18 mouse cellular contexts compared by ENCODE assay signal in genomic region chr19:56386095-56386494, GRCm38 (mm10). TPM values are rescaled to one million over a fixed set of nuclear protein-coding genes. Genes with fewer than 3 reads are reported as not detected.
"Had no signal": no experiment of that assay in that cellular context is flagged by ENCODE, and none has a peak within 500 bp of the region (broad histone marks: within the 10 kb centered on the region; RNA-seq: fewer than 3 reads in every experiment).

No protein-coding gene starts in this region.

- H3K27ac ChIP-seq: neural tube, embryonic 12.5 days; neural tube, embryonic 13.5 days; neural tube, embryonic 15.5 days; stomach, embryonic 15.5 days; stomach, postnatal 0 days had no signal

- H3K9me3 ChIP-seq: neural tube, embryonic 12.5 days; neural tube, embryonic 13.5 days; neural tube, embryonic 15.5 days; stomach, embryonic 15.5 days had no signal

- H3K27me3 ChIP-seq: neural tube, embryonic 12.5 days; neural tube, embryonic 15.5 days; stomach, embryonic 15.5 days had no signal

- H3K4me1 ChIP-seq: neural tube, embryonic 12.5 days; neural tube, embryonic 13.5 days; neural tube, embryonic 15.5 days; stomach, embryonic 15.5 days had no signal

- H3K4me3 ChIP-seq: neural tube, embryonic 12.5 days; neural tube, embryonic 13.5 days; neural tube, embryonic 15.5 days; stomach, embryonic 15.5 days had no signal

- DNase-seq: retina, postnatal 1 day; right cerebral cortex, adult 18-20 months; right cerebral cortex, postnatal 14 days; right cerebral cortex, postnatal 25 days; right cerebral cortex, postnatal 4 days; spleen, adult 18-20 months; thymus, adult 18-20 months; thymus, adult 2 months; thymus, postnatal 14 days; thymus, postnatal 25 days; thymus, postnatal 36 days; thymus, postnatal 4 days had no signal

- H3K9ac ChIP-seq: neural tube, embryonic 12.5 days; neural tube, embryonic 13.5 days; neural tube, embryonic 15.5 days; stomach, embryonic 15.5 days had no signal

- H3K36me3 ChIP-seq: neural tube, embryonic 12.5 days; neural tube, embryonic 13.5 days; neural tube, embryonic 15.5 days; stomach, embryonic 15.5 days had no signal

RNA-seq across cellular contexts. Expression of gene Nrap, which starts 3.7 kb away (rescaled TPM):
- total RNA-seq: neutrophil, adult 5-6 weeks had no signal
